Mouse (Mus musculus) mature B cell (primary cell): ENCODE measurements around the gene Tcp10c.
"Not testable (repeated sequence)": the region's sequence is repeated elsewhere in the genome, so short reads cannot be mapped to it uniquely, and the experiment has no call there.

Experiments
- in situ Hi-C: fragments of 300-500 bp; cut with MboI; formaldehyde crosslinking; loops from 2 replicates; pipeline ENCODE4 v1.14.3; 2019

The Tcp10c gene

GRCm38 (mm10) chr17:13354521-13354920, at the start of gene Tcp10c:
Gene Tcp10c, plus strand, starts transcription at chr17:13354572.
- in situ Hi-C loops: not testable (repeated sequence)

DNA sequence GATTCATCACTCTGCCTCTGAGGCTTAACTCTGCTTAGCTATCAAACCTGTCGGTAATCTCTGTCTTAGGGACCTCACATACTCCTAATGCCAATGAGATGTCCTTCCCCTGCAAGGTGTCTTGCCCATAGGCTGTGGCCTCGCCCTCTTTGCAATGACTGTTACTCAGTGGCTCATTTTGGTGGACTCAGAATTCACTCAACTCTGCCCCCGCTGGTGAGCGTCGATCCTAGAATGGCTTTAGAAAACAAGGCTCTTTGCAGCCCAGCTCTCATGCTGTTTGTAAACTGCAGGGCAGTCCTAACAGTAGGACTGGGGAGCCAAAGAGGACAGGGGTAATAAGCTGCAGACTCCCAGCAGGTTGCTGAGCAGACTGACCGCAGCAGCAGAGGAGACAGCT, 46.5 kb upstream of the Tcp10c start:
- in situ Hi-C loops: not testable (repeated sequence)

DNA sequence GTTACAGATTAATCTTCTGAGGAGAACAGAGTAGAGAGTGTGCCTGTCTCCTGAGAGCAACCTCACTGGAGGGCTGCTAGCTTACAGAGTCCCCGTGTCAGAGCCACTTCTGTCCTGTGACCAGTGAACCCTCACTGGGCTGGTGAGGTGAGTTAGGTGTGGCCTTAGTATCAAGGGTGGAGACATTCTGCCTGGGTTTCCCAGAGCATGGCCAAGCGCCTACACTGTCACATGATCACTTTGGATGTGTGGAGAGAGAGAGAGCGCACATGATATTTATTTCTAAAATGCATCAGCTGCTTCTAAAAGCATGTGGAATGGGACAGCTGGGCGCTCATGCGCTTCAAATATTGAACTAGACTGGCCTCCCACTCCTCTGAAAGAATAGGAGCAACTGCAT, 46.0 kb upstream of the Tcp10c start:
- in situ Hi-C loops: not testable (repeated sequence)

DNA sequence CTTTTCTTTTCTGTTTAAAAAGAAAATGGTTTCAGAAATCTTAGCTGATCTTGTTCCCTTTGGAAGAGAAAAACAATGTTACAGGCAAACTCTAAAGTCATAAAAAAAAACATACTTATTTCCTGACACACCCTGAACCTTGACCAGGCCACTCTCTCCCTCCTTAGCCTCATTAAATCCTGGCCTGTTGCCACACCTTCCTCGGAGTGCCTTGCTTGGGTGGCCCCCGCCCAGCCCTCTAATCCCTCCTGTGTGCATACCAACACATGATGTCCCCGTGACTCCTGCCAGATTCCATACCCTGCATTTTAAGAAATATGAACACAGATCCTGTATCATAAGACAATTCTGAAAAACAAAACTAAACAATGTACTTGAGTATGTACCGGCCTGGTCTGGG, 45.6 kb upstream of the Tcp10c start:
- in situ Hi-C loops: not testable (repeated sequence)

DNA sequence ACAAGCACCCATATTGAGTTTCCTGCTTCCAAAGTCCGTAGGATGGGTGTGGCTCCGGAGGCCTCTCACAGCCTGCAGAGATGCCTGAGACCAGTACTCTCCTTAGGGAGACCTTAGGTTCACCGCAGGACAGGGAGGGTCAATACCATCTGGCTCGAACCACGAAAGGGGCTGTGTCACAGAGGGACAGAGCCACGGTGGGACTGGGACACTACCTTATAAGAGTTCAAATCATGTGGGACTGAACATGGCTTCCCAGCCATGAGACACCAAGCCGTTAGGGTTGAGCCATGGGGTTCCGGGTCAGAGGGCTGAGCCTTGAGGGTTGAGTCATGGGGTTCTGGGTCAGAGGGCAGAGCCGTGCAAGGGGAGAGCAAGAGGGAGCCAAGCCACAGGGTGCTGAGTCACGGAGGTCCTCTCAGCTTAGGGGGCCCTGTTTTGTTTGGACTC, 45.2 kb upstream of the Tcp10c start:
- in situ Hi-C loops: not testable (repeated sequence)

- in situ Hi-C loops: not testable (repeated sequence)
Measured at GRCm38 (mm10) chr17:13329967-13330366, 24.4 kb upstream of the Tcp10c start.

GRCm38 (mm10) chr17:13331179-13331578, 23.2 kb upstream of the Tcp10c start:
- in situ Hi-C loops: not testable (repeated sequence)

DNA sequence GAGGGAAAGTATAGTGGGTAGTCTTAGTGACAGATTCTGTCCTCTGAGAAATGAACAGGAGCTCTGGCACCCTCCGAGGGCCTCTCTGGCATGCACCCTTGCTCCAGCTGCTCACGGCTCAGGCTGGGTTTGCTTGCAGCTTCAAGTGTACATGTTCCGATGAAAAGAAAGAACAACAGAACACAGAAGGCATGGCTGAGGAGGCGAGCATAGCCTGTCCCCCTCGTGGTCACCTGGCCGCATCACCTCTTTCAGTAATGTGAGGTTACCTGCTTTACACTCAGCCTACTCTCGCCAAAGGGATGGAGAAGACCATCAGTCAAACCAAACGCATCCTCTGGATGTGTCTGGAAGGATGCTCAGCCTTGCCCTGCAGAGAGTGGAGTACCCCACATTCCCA, 21.9 kb upstream of the Tcp10c start:
- in situ Hi-C loops: not testable (repeated sequence)

GRCm38 (mm10) chr17:13336979-13337749, 17.2 kb upstream of the Tcp10c start:
- in situ Hi-C loops: not testable (repeated sequence)

- in situ Hi-C loops: not testable (repeated sequence)
Measured at GRCm38 (mm10) chr17:13337931-13338330, 16.4 kb upstream of the Tcp10c start.

DNA sequence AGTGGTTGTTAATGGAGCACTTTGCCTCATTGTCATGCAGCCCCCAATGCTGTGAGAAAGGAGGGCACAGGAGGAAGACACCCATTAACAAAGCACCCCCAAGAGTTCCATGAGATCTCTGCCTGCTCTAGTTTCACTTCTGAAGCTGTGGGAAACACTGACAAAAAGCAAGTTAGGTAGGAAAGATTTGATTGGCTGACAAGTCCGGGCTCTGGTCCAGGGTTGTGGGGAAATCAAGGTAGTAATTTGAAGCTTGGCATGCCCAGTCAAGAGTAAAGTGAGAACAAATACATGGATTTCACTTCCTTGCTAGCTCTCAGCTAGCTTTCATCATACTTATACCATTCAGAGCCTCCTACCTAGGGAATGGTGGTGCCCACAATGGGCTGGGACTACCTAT, 14.3 kb upstream of the Tcp10c start:
- in situ Hi-C loops: not testable (repeated sequence)

- in situ Hi-C loops: not testable (repeated sequence)
Measured at GRCm38 (mm10) chr17:13345923-13346322, 8.4 kb upstream of the Tcp10c start.

- in situ Hi-C loops: not testable (repeated sequence)
Measured at GRCm38 (mm10) chr17:13349563-13349962, 4.8 kb upstream of the Tcp10c start.

DNA sequence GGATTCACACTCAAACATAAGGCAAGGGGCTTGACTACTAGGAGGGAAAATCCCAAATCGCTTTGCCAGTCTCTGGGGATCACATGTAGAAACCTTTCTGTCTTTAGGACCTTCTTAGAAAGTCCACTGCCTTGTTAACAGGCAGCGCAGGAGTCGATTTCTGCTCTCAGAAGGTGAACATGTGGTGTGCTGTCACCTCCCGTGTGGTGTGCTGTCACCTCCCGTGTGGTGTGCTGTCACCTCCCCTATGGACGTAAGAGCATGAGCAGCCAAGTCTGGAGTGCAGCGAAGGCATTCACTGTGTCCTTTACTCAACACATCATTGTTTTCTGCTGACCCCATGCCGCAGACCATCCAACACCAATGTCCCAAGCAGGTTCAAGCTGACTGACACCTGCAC, 1.1 kb upstream of the Tcp10c start:
- in situ Hi-C loops: not testable (repeated sequence)

DNA sequence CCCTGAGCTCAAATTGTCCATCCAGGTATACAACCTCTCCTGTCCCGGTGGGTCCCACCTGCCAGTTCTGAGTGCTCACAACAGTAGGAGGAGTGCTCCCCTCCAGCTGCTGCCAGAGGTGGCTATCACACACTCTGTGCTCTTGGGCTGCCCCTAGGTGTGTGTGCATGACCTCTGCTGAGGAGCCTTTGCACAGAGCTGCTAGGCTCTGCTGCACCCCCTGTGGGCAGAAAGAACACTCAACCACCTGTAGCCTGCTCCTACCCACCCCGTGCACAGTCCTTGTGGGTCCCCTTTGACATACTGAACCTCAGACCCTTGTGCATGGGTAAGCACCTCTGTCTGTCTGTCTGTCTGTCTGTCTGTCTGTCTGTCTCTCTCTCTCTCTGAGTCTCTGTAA, 8.1 kb downstream of the Tcp10c start:
- in situ Hi-C loops: not testable (repeated sequence)

GRCm38 (mm10) chr17:13363773-13364172, 9.4 kb downstream of the Tcp10c start:
- in situ Hi-C loops: not testable (repeated sequence)

- in situ Hi-C loops: not testable (repeated sequence)
Measured at GRCm38 (mm10) chr17:13364196-13364595, 9.8 kb downstream of the Tcp10c start.

DNA sequence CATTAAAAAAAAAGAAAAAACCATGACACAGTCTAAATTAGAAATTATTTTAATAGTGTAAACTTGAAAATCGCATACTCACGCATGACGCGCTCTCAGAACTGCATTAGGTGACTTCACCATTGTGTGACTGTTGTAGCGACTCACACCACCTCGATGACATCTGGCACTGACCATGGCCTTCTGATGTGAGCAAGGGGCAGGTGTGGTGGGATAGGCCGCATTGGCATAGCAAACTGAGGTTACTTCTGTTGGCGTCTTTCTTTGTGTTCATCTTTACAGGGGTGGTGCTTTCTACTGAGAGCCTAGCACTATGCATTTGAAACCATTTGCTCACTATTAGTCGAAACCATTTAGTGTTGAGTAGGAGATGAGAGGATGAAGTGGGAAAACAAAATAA, 12.8 kb downstream of the Tcp10c start:
- in situ Hi-C loops: not testable (repeated sequence)

DNA sequence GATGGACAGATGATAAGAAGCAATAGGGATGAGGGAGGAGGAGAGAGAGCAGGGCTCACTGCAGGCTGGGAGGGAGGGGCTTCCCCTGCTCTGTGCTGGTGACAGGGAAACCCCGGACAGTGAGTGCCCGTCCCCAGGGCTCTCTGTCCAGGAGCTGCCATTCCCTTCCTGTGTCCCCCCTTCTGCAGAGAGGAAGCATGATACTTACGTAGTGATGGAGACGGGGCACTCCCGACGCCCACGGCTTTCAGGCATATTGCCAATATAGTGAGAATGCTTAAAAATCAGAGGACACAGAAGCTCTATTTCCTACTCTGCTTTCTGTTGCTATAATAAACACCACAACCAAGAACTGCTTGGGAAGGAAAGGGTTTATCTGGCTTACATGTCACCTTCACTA, 14.3 kb downstream of the Tcp10c start:
- in situ Hi-C loops: not testable (repeated sequence)

GRCm38 (mm10) chr17:13370746-13371145, 16.4 kb downstream of the Tcp10c start:
- in situ Hi-C loops: not testable (repeated sequence)

DNA sequence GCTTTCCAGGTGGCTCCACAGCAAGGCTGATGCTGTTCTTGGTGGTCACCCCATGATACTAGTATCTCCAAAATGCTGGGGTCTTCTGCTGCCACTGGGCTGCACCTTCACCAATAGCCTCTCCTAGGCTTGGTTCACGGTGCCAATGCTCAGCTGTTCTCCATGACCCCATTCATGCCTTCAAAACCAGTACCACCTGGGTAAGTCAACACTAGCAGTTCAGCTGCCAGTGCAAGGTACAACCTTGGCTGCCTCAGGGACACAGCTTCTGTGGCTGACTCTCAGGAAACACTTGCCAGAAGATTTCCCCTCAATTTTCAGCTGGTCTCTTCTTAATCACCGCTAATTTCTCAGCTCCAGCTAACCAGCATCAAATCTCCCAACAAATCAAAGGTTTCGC, 24.0 kb downstream of the Tcp10c start:
- in situ Hi-C loops: not testable (repeated sequence)

GRCm38 (mm10) chr17:13379951-13380615, 25.7 kb downstream of the Tcp10c start:
- in situ Hi-C loops: not testable (repeated sequence)

- in situ Hi-C loops: not testable (repeated sequence)
Measured at GRCm38 (mm10) chr17:13381286-13381685, 26.9 kb downstream of the Tcp10c start.
